Mouse (Mus musculus) CH12.LX (cell line): Measurements from ENCODE around the gene Il31. TPM values are rescaled to one million over a fixed set of nuclear protein-coding genes. Genes with fewer than 3 reads are reported as not detected.

Experiments
- DNase-seq: peaks from one replicate; pipeline ENCODE4 v3.0.0-alpha.2; 2013; ENCODE audit errors: extremely low read depth
- H3K27ac ChIP-seq: 2 replicates; pipeline ENCODE4 v1.5.1; 2012; ENCODE audit warnings: low read depth, mild to moderate bottlenecking, control low read depth, moderate library complexity; ENCODE audit not compliant: insufficient read depth
- H3K27me3 ChIP-seq: replicated peaks from 2 replicates; pipeline ENCODE3; 2012; ENCODE audit warnings: inconsistent platforms
- H3K36me3 ChIP-seq, 2 experiments: replicated peaks in 1 of 2; 2 replicates each; pipeline versions ENCODE3 to v1.6.1; 2012; ENCODE audit warnings: inconsistent platforms in 1 of 2, low read length in 1 of 2, mild to moderate bottlenecking in 1 of 2, mixed read lengths in 1 of 2, moderate library complexity in 1 of 2; ENCODE audit not compliant: control insufficient read depth in 1 of 2, insufficient read depth in 1 of 2
- H3K4me1 ChIP-seq, 2 experiments: 2 replicates each; pipeline ENCODE4 v1.6.1; 2012; ENCODE audit warnings: inconsistent platforms in 1 of 2, moderate library complexity in 1 of 2; ENCODE audit not compliant: insufficient read depth in 2 of 2, control insufficient read depth in 1 of 2
- H3K4me2 ChIP-seq: 2 replicates; pipeline ENCODE4 v1.6.1; 2012; ENCODE audit warnings: low read depth, mild to moderate bottlenecking, control low read depth; ENCODE audit not compliant: poor library complexity, insufficient read depth, severe bottlenecking
- H3K4me3 ChIP-seq, 3 experiments: fragments of 150-350 bp in 1 of 3; sonication (generic) in 1 of 3; replicated peaks in 1 of 3; 2 replicates each; pipeline versions ENCODE3 to v1.5.1; 2011 to 2012; ENCODE audit warnings: low read depth in 2 of 3, low read length in 2 of 3, mild to moderate bottlenecking in 2 of 3, moderate library complexity in 2 of 3, control low read depth in 1 of 3, improper control_type of control experiment in 1 of 3, inconsistent platforms in 1 of 3, mixed read lengths in 1 of 3; ENCODE audit not compliant: poor library complexity in 1 of 3
- H3K79me2 ChIP-seq: replicated peaks from 2 replicates; pipeline ENCODE4 v1.6.1; 2012; ENCODE audit warnings: mild to moderate bottlenecking, moderate library complexity; ENCODE audit not compliant: control insufficient read depth, poor library complexity, insufficient read depth, severe bottlenecking; ENCODE audit errors: extremely low read depth
- H3K9ac ChIP-seq: 2 replicates; pipeline ENCODE4 v1.6.1; 2012; ENCODE audit warnings: low read depth, mild to moderate bottlenecking, control low read depth, moderate library complexity; ENCODE audit not compliant: insufficient read depth
- H3K9me3 ChIP-seq: replicated peaks from 2 replicates; pipeline ENCODE3; 2012; ENCODE audit warnings: low read length, inconsistent platforms, mixed read lengths
- BHLHE40 ChIP-seq: IDR thresholded peaks from 2 replicates; pipeline ENCODE4 v1.6.1; 2011; ENCODE audit warnings: mild to moderate bottlenecking, low read depth, low read length, improper control_type of control experiment
- CHD1 ChIP-seq: IDR thresholded peaks from 2 replicates; pipeline ENCODE4 v1.6.1; 2012; ENCODE audit warnings: low read depth, low read length, improper control_type of control experiment, inconsistent platforms
- CTCF ChIP-seq, 2 experiments: IDR thresholded peaks in 1 of 2; conservative IDR thresholded peaks in 1 of 2; 2 replicates each; pipeline ENCODE4 v1.5.1; 2011 to 2012; ENCODE audit warnings: low read depth in 2 of 2, low read length in 2 of 2, improper control_type of control experiment in 1 of 2, inconsistent platforms in 1 of 2, mild to moderate bottlenecking in 1 of 2, moderate library complexity in 1 of 2
- EP300 ChIP-seq: IDR thresholded peaks from 2 replicates; pipeline ENCODE4 v1.6.1; 2011; ENCODE audit warnings: low read length, improper control_type of control experiment
- ETS1 ChIP-seq: conservative IDR thresholded peaks from 2 replicates; pipeline ENCODE4 v1.6.1; 2012; ENCODE audit warnings: low read depth, mild to moderate bottlenecking, inconsistent platforms, low read length, improper control_type of control experiment, moderate library complexity
- IRF4 ChIP-seq: IDR thresholded peaks from 2 replicates; pipeline ENCODE4 v1.6.1; 2014; ENCODE audit warnings: low read depth, mild to moderate bottlenecking, inconsistent platforms, low read length, improper control_type of control experiment
- MAX ChIP-seq: IDR thresholded peaks from 2 replicates; pipeline ENCODE4 v1.6.1; 2011; ENCODE audit warnings: low read length, improper control_type of control experiment
- MEF2A ChIP-seq: IDR thresholded peaks from 2 replicates; pipeline ENCODE4 v1.6.1; 2014; ENCODE audit warnings: low read depth, mild to moderate bottlenecking, inconsistent platforms, low read length, improper control_type of control experiment, borderline replicate concordance
- MXI1 ChIP-seq: IDR thresholded peaks from 2 replicates; pipeline ENCODE4 v1.6.1; 2011; ENCODE audit warnings: mild to moderate bottlenecking, low read depth, low read length, improper control_type of control experiment
- NELFE ChIP-seq: IDR thresholded peaks from 2 replicates; pipeline ENCODE4 v1.6.1; 2011; ENCODE audit warnings: low read depth, low read length, improper control_type of control experiment
- NRF1 ChIP-seq: IDR thresholded peaks from 2 replicates; pipeline ENCODE4 v1.6.1; 2014; ENCODE audit warnings: low read depth, mild to moderate bottlenecking, inconsistent platforms, low read length, improper control_type of control experiment, moderate library complexity
- PAX5 ChIP-seq: IDR thresholded peaks from 2 replicates; pipeline ENCODE4 v1.6.1; 2012; ENCODE audit warnings: low read length, inconsistent platforms, mixed read lengths
- POLR2AphosphoS2 ChIP-seq: IDR thresholded peaks from 2 replicates; pipeline ENCODE4 v1.6.1; 2011; ENCODE audit warnings: low read depth, low read length, improper control_type of control experiment
- RAD21 ChIP-seq: IDR thresholded peaks from 2 replicates; pipeline ENCODE4 v1.6.1; 2011; ENCODE audit warnings: low read depth, mild to moderate bottlenecking, low read length, improper control_type of control experiment, moderate library complexity
- SIN3A ChIP-seq: IDR thresholded peaks from 2 replicates; pipeline ENCODE4 v1.6.1; 2012; ENCODE audit warnings: low read length, improper control_type of control experiment, inconsistent platforms
- SMC3 ChIP-seq: IDR thresholded peaks from 2 replicates; pipeline ENCODE4 v1.6.1; 2011; ENCODE audit warnings: low read depth, low read length, improper control_type of control experiment
- TCF12 ChIP-seq: IDR thresholded peaks from 2 replicates; pipeline ENCODE4 v1.6.1; 2014; ENCODE audit warnings: low read depth, mild to moderate bottlenecking, inconsistent platforms, low read length, improper control_type of control experiment
- UBTF ChIP-seq: IDR thresholded peaks from 2 replicates; pipeline ENCODE4 v1.6.1; 2012; ENCODE audit warnings: low read depth, mild to moderate bottlenecking, inconsistent platforms, low read length, improper control_type of control experiment, moderate library complexity
- USF1 ChIP-seq: IDR thresholded peaks from 2 replicates; pipeline ENCODE4 v1.6.1; 2014; ENCODE audit warnings: low read depth, mild to moderate bottlenecking, inconsistent platforms, low read length, improper control_type of control experiment
- ZMIZ1 ChIP-seq: IDR thresholded peaks from 2 replicates; pipeline ENCODE4 v1.6.1; 2012; ENCODE audit warnings: low read depth, mild to moderate bottlenecking, inconsistent platforms, low read length, improper control_type of control experiment
- ZNF384 ChIP-seq: IDR thresholded peaks from 2 replicates; pipeline ENCODE4 v1.6.1; 2012; ENCODE audit warnings: low read depth, low read length, improper control_type of control experiment, inconsistent platforms
- dilution Hi-C: fragments of 300-500 bp; cut with MboI; formaldehyde crosslinking; loops from 2 replicates; pipeline ENCODE4 v1.14.3; 2020; ENCODE audit warnings: low sequenced_read_pairs; ENCODE audit not compliant: extremely low pct_unique_long_range_greater_than_20kb, extremely low pct_ligation_motif_present
- in situ Hi-C: fragments of 300-500 bp; cut with MboI; formaldehyde crosslinking; loops from 3 replicates; pipeline ENCODE4 v1.14.3; 2019; ENCODE audit warnings: low sequenced_read_pairs, low pct_ligation_motif_present, low pct_unique_long_range_greater_than_20kb, mixed read lengths
- polyA plus RNA-seq: library from polyadenylated mRNA; unstranded; fragments of >175 nt; gene quantifications from 2 replicates; pipeline ENCODE4 v1.2.1, GENCODE M21; 2012; ENCODE audit warnings: low read depth; ENCODE audit not compliant: insufficient read length
- total RNA-seq, 2 experiments: library from RNA; depleted of rRNA; stranded (reverse); fragments of 300-350 nt in 1 of 2; fragments of >200 nt in 1 of 2; gene quantifications; 2 replicates each; pipeline ENCODE4 v1.2.3; 2012 to 2014

The Il31 gene
- total RNA-seq (2012; rRNA removed) = not detected in 2 replicates
- not detected in 2 replicates for total RNA-seq (2014; rRNA removed)
- polyA plus RNA-seq = not detected in 2 replicates

DNA sequence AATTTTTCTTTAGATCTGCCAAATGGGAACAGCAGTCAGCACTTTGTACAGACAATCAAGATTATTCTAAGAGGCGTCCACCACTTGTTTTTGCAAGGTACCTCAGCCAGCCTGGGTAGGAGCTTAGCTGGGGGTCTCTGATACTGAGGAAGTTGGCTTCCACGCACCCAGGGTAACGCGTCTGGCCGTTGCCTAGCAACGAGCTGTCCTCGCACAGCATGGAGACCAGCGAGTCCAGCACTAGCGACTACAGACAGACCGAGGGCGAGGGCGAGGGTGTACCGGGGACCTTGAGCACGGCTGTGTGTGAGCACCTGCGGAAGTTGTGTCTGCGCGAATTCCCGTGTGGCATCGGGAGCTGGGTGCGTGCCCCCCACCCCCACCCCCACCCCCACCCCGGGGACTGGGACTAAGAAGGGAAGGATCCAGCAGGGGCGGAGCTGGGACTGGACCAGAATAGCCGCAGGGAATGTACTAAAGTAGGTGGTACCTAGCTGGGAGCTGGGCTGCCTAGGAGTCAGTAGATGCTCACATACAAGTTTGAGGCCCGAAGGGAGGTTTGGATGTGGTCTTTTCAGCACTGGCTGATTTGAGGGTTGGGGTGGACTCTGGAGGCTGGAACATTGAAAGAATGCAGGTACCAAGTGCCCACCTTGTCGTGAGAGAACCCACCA, at the start of gene Il31, which contains the start of gene Lrrc43:
Gene Il31 (minus strand): TSS at position 378 of the 674 bp plus-strand sequence.
Gene Lrrc43 (plus strand): TSS at position 194 of the 674 bp plus-strand sequence.
- Histone ChIP-seq H3K9me3 (no peaks in the 10 kb centered on the region), H3K27ac (no peak within 1 kb of the TSS), H3K79me2 (no peaks in the 10 kb centered on the region), H3K36me3 (no peaks in the 10 kb centered on the region), H3K27me3 (no peaks in the 10 kb centered on the region), H3K4me3 (no peak within 1 kb of the TSS), H3K9ac (no peak within 1 kb of the TSS), H3K4me2 (no peak within 1 kb of the TSS), H3K4me1 (peaks cover 8 to 15% of the 10 kb centered on the region in 2 experiments)
- in situ Hi-C loops = no loop called here
- DNase-seq = no peak
- dilution Hi-C loops = no loop called here
- TF ChIP-seq SIN3A = no peak
- TF ChIP-seq MEF2A = no peak
- TF ChIP-seq MAX = no peak
- no peak for TF ChIP-seq POLR2AphosphoS2
- TF ChIP-seq UBTF = no peak
- TF ChIP-seq CHD1 = no peak

- H3K4me2 ChIP-seq = no peak overlapping the region
- no peak overlapping the region for H3K4me3 ChIP-seq
- H3K36me3 ChIP-seq = peaks cover 64 to 84% of the 10 kb centered on the region in 2 experiments
- in situ Hi-C loops = no loop called here
- no peaks in the 10 kb centered on the region for H3K4me1 ChIP-seq
- H3K9ac ChIP-seq = no peak overlapping the region
- no peak overlapping the region for H3K27ac ChIP-seq
- dilution Hi-C loops = no loop called here
- no peak for DNase-seq
- TF ChIP-seq TCF12 = no peak
- TF ChIP-seq ZMIZ1 = no peak
- TF ChIP-seq MEF2A = no peak
- no peak for TF ChIP-seq MAX
- TF ChIP-seq UBTF = no peak
- TF ChIP-seq SMC3 = no peak
- no peak for TF ChIP-seq PAX5
- TF ChIP-seq RAD21 = no peak
- no peak for TF ChIP-seq CTCF (conservative IDR thresholded peaks at IDR 0.05 in 1 of 2, IDR thresholded peaks at IDR 0.05 in 1 of 2; ENCODE audit: low read depth in 2 of 2, low read length in 2 of 2)
- no peak for TF ChIP-seq POLR2AphosphoS2
- TF ChIP-seq MXI1 = no peak
- TF ChIP-seq ETS1 = no peak
- TF ChIP-seq EP300 = no peak
- no peak for TF ChIP-seq IRF4
- TF ChIP-seq BHLHE40 = no peak
- no peak for TF ChIP-seq NRF1
- no peak for TF ChIP-seq CHD1
- no peak for TF ChIP-seq ZNF384
- no peak for TF ChIP-seq USF1
- no peak for TF ChIP-seq NELFE
- H3K79me2 ChIP-seq = no peaks in the 10 kb centered on the region
- H3K9me3 ChIP-seq = no peaks in the 10 kb centered on the region
- no peaks in the 10 kb centered on the region for H3K27me3 ChIP-seq
These were observed 44.5 kb upstream of the Il31 start for GRCm38 (mm10) chr5:123533801-123534200.
